Mouse (Mus musculus): ENCODE measurements around the gene Mecp2.

Mecp2 gene

DNA sequence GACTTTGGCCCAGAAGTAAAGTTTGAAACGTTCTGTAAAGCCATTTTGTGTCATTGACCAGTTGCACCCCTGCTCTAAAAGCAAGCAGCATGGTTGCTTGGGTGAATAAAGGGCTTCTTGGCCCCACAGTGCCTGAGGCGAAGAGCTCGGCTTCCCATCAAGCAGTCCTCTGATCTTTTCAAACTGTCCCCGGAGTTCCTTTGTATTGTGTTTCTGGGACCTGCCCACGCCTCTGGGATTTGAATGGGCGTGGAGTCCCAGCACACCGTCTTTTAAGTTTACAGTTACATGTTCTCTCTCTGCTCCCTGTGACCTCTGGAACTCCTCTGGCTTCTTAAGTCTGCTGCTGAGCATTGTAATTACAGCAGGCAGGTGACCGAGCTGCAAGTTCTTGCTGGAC lies 127.1 kb downstream of the Mecp2 start:
- no peak for DNase-seq (ENCODE audit: low spot score)

DNA sequence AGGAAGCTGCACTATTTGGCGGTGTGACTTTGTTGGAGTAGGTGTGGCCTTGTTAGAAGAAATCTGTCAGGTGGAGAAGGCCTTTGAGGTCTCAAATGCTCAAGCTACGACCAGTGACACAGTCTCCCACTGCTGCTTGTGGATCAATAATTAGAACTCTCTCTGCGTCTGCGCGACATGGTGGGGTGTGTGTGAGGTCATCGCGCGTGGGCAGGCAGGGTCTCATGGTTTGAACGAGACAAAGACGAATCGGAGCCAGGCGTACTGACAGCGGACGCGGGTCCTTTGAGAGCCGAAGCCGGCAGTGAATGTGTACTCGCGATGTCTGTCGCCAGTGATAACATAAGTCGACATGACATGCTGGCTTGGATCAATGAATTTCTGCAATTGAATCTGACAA lies 128.8 kb downstream of the Mecp2 start:
- no peak for DNase-seq (ENCODE audit: low spot score)

DNA sequence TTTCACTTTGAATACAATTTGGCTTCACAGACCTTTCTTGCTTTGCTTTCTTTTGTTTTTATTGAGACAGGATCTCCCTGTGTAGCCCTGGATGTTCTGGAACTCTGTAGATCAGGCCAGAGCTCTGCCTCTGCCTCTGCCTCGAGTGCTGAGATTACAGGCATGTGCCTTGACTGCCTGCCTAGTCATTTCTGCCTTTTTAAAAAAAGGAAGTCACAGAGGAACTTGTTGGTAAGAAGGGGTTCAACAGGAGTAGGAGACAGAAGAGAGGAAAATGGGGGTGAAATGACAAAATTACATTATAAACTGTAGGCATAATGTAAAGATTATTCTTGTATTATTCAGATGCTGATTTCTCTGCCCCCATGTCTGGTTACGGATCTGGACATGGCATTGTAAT lies 131.5 kb downstream of the Mecp2 start:
- DNase-seq (ENCODE audit: low spot score), result no peak

GRCm38 (mm10) chrX:74001024-74001423 lies 134.1 kb downstream of the Mecp2 start:
- no peak for DNase-seq (ENCODE audit: low spot score)

DNA sequence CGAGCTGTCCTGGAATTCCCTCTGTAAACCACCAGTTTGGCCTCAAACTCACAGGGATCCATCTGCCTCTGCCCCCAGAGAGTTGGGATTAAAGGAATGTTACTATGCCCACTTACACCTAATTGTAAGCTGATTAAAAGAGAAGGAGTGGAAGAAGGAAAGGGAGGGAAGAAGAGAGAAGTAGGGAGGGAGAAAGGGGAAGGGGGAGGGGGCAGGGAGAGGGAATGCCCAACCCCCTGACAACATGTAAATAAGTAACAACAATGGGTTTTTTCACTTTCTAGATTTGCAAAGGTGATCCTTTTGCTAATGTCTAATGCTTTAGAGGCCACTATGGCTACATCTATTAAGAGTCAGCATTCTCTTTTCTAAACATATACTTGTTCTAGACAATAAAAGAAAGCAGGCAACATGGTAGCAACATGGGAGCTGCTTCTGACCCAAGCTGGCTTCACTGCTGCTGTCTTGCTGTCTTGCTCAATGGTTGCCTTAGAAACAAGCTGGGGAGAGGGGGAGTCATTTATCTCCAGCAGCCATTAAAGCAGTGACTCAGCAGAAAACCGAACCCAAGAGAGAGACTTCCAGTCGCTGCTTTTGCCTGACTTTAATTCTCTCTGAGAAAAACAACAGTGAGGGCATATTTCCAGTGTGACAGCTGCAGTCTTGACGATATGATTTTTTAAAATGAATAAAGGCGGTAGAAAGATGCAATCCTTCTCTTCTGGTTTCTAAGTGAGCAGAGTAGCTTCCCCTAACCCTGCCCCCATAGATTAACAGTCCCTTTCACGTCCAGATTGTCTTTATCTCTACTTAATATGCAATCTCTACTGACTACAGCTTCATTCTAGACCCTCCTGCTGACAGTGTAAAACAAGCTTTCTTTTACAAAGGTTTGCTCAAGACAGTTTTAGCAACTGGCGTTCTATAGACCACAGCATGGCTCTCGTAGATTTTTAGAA lies 136.0 kb downstream of the Mecp2 start:
- DNase-seq (ENCODE audit: low spot score), result no peak

- DNase-seq (ENCODE audit: low spot score), result no peak
Measured at GRCm38 (mm10) chrX:73977783-73978182, 157.4 kb downstream of the Mecp2 start.
